Mouse (Mus musculus): Measurements from ENCODE around the gene Kcnj12. TPM values are rescaled to one million over a fixed set of nuclear protein-coding genes. Genes with fewer than 3 reads are reported as not detected.
A peak's percentile ranks its signal among the peaks of the same experiment; 100 is the strongest.

Kcnj12 gene
- polyA plus RNA-seq, 1 experiment, result 5.7 TPM

DNA sequence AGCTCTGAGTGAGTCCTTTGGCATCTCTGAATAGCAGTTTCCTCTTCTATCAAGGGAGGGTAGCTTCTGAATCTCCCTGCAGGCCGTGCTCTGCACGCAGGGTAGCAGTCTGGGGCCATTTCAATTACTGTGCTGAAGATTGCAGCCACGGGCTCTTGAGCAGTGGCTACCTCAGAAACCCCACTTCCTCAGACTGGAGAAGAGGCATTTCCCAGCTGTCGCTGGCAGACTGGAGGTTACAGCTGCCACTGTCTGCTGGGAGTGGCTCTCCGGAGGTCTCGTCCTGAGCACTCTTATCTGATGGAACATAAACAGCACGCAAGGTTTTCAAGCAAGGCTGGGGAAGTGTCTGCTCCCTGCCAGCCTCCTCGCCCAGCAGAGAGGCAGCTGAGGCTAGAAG, 20.2 kb downstream of the Kcnj12 start:
- Histone ChIP-seq H3K4me3 (ENCODE audit: insufficient read depth, low read depth, low read length) (no peak overlapping the region), H3K27ac (ENCODE audit: insufficient read depth, low read depth, low read length) (no peak overlapping the region), H3K4me1 (ENCODE audit: control insufficient read depth, insufficient read depth, low read length) (peaks cover 17% of the 10 kb centered on the region), H3K27me3 (replicated peaks; ENCODE audit: control insufficient read depth, insufficient read depth, low read length) (no peaks in the 10 kb centered on the region), H3K36me3 (ENCODE audit: control insufficient read depth, insufficient read depth, low read length) (no peaks in the 10 kb centered on the region)
- 20% methylated on average over 8 of the region's 8 CpGs for WGBS
- no peak for TF ChIP-seq CTCF (conservative IDR thresholded peaks at IDR 0.05; ENCODE audit: insufficient read depth, insufficient read length, low read depth, low read length)
- no peak for TF ChIP-seq POLR2A (IDR thresholded peaks at IDR 0.05; ENCODE audit: low read depth, low read length)
- DNase-seq, result no peak

DNA sequence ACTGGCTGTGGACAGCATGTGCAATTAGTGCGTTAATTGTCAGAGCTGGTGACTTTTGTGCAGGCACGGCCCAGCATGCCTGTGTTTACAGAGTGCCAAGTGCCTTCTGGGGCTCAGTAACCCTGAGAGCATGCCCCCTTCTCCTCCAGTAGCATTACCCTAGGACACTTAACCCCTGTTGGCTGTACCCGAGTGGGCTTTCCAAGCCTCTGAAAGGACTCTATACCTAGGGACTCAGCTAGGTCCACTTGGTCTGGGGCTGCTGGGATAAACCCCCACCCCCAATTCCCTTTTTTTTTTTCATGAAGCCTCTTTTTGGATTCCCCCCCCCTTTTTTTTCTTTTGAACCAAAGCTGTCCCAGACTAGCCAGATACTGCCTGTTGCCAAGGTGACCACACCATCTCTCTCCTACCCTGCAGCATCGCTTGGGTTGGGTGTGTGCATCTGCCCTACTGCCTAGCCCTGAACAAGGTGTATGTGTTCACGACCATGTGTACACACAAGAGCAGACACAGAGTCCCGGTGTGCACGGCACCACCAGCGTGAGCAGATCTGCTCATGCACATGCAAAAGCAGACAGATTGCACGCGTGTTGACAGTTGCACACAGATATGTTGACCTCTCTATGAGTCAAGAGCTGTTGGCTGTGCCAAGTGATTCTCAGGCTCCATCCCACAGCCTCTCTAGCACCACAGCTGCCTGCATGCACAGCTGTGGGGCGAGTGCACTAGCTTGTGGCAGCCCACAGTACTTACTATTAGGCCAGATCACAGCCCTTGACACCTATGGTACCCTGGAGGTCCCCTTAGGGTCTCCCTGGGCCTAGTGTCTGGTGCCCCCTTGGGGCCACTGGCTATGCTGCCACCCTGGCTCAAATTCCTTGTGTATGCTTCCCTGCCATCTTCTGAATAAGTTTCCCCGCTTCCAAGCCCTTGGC, 21.0 kb downstream of the Kcnj12 start:
- H3K27me3 ChIP-seq (replicated peaks; ENCODE audit: control insufficient read depth, insufficient read depth, low read length), result no peaks in the 10 kb centered on the region
- 77% methylated on average over 12 of the region's 12 CpGs for WGBS
- H3K27ac ChIP-seq (ENCODE audit: insufficient read depth, low read depth, low read length), result no peak overlapping the region
- H3K36me3 ChIP-seq (ENCODE audit: control insufficient read depth, insufficient read depth, low read length), result no peaks in the 10 kb centered on the region
- TF ChIP-seq CTCF (conservative IDR thresholded peaks at IDR 0.05; ENCODE audit: insufficient read depth, insufficient read length, low read depth, low read length), result peak; percentile 38
- TF ChIP-seq POLR2A (IDR thresholded peaks at IDR 0.05; ENCODE audit: low read depth, low read length), result no peak
- peaks cover 17% of the 10 kb centered on the region for H3K4me1 ChIP-seq (ENCODE audit: control insufficient read depth, insufficient read depth, low read length)
- no peak overlapping the region for H3K4me3 ChIP-seq (ENCODE audit: insufficient read depth, low read depth, low read length)
- DNase-seq, result no peak

DNA sequence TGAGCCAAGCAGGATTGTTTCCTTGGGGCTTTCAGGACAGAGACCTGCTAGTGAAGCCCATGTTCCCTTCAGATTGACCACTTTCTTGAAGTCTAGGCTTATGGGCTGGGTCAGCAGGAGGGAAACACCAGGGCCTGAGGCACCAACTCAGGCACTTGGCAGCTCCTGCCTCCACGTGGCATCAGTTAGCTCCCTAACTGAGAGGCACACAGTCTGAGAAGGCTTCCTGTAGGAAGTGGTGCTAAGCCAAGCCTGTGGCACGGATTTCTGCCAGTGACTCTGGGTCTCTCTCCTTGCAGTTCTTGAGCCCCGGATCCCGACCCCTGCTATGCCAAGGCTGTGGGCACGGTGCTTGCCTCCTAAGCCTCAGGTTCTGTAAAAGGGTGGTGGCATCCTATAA, 22.4 kb downstream of the Kcnj12 start:
- Histone ChIP-seq H3K4me1 (ENCODE audit: control insufficient read depth, insufficient read depth, low read length) (peaks cover 17% of the 10 kb centered on the region), H3K36me3 (ENCODE audit: control insufficient read depth, insufficient read depth, low read length) (no peaks in the 10 kb centered on the region), H3K4me3 (ENCODE audit: insufficient read depth, low read depth, low read length) (no peak overlapping the region), H3K27me3 (replicated peaks; ENCODE audit: control insufficient read depth, insufficient read depth, low read length) (no peaks in the 10 kb centered on the region), H3K27ac (ENCODE audit: insufficient read depth, low read depth, low read length) (no peak overlapping the region)
- TF ChIP-seq CTCF (conservative IDR thresholded peaks at IDR 0.05; ENCODE audit: insufficient read depth, insufficient read length, low read depth, low read length), result no peak
- TF ChIP-seq POLR2A (IDR thresholded peaks at IDR 0.05; ENCODE audit: low read depth, low read length), result no peak
- WGBS, result 82% methylated on average over 5 of the region's 5 CpGs
- no peak for DNase-seq

DNA sequence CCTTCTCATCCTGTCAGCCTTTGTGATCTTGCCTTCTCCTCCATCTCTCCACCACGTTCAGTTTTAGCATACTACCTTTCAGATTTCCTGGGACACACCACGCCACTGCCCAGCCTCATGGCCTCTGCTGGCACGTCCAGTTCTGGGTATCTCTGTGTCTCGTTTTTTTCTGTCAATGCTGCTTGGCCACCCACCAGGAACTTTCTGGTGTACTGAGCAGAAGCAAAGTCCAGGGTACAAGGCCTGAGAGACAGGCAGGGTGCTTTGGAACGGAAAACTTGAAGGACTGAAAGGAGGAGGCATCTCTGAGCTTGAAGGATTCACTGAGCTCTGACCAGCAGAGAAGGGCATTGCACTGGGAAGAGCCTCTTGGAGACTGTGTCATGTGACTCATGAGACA, 25.1 kb downstream of the Kcnj12 start:
- H3K27me3 ChIP-seq (replicated peaks; ENCODE audit: control insufficient read depth, insufficient read depth, low read length), result no peaks in the 10 kb centered on the region
- peak; percentile 86 for DNase-seq
- no peaks in the 10 kb centered on the region for H3K36me3 ChIP-seq (ENCODE audit: control insufficient read depth, insufficient read depth, low read length)
- WGBS, result 50% methylated on average over 5 of the region's 5 CpGs
- TF ChIP-seq POLR2A (IDR thresholded peaks at IDR 0.05; ENCODE audit: low read depth, low read length), result no peak
- no peak for TF ChIP-seq CTCF (conservative IDR thresholded peaks at IDR 0.05; ENCODE audit: insufficient read depth, insufficient read length, low read depth, low read length)
- H3K4me3 ChIP-seq (ENCODE audit: insufficient read depth, low read depth, low read length), result no peak overlapping the region
- H3K27ac ChIP-seq (ENCODE audit: insufficient read depth, low read depth, low read length), result peak overlapping the region; percentile 91
- peaks cover 17% of the 10 kb centered on the region for H3K4me1 ChIP-seq (ENCODE audit: control insufficient read depth, insufficient read depth, low read length)

DNA sequence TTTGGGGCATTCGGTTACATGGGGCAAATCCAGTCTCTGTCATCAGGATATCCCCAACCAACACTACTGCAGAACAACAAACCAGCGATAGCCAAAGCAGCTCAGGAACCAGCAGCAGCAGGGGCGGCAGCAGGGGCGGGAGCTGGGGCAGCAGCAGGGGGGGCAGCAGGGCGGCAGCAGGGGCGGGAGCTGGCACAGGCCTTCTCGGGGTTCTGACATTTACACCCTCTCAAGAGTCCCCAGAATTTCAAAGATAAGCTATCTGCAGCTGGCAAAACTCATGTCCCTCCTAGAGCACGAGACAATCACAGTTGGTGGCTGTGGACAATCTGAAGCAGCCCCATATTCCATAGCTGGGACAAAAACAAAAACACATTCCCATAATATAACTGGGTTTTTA, 28.8 kb downstream of the Kcnj12 start:
- peaks cover 12% of the 10 kb centered on the region for H3K4me1 ChIP-seq (ENCODE audit: control insufficient read depth, insufficient read depth, low read length)
- H3K36me3 ChIP-seq (ENCODE audit: control insufficient read depth, insufficient read depth, low read length), result no peaks in the 10 kb centered on the region
- TF ChIP-seq CTCF (conservative IDR thresholded peaks at IDR 0.05; ENCODE audit: insufficient read depth, insufficient read length, low read depth, low read length) (no peak), POLR2A (IDR thresholded peaks at IDR 0.05; ENCODE audit: low read depth, low read length) (no peak)
- DNase-seq, result no peak
- H3K4me3 ChIP-seq (ENCODE audit: insufficient read depth, low read depth, low read length), result no peak overlapping the region
- WGBS, result 60% methylated on average over 8 of the region's 8 CpGs
- no peak overlapping the region for H3K27ac ChIP-seq (ENCODE audit: insufficient read depth, low read depth, low read length)
- no peaks in the 10 kb centered on the region for H3K27me3 ChIP-seq (replicated peaks; ENCODE audit: control insufficient read depth, insufficient read depth, low read length)

DNA sequence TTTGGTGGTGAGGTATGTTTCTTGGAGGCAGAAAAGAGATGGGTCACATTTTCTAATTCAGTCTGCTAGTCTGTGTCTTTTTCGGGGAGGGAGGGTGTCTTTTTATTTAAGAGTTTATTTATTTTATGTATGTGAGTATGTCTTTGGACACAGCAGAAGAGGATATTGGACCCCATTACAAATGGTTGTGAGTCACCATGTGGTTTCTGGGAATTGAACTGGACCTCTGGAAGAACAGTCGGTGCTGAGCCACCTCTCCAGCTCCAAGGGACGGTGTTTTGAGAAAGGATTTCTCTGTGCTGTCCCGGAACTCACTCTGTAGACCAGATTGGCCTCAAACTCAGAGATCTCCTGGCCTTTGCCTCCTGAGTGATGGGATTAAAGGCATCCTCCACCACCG, 34.5 kb downstream of the Kcnj12 start:
- Histone ChIP-seq H3K27me3 (replicated peaks; ENCODE audit: control insufficient read depth, insufficient read depth, low read length) (no peaks in the 10 kb centered on the region), H3K27ac (ENCODE audit: insufficient read depth, low read depth, low read length) (no peak overlapping the region), H3K4me3 (ENCODE audit: insufficient read depth, low read depth, low read length) (no peak overlapping the region), H3K36me3 (ENCODE audit: control insufficient read depth, insufficient read depth, low read length) (no peaks in the 10 kb centered on the region), H3K4me1 (ENCODE audit: control insufficient read depth, insufficient read depth, low read length) (no peaks in the 10 kb centered on the region)
- WGBS, result 58% methylated on average over 5 of the region's 5 CpGs
- no peak for DNase-seq
- TF ChIP-seq CTCF (conservative IDR thresholded peaks at IDR 0.05; ENCODE audit: insufficient read depth, insufficient read length, low read depth, low read length), result no peak
- no peak for TF ChIP-seq POLR2A (IDR thresholded peaks at IDR 0.05; ENCODE audit: low read depth, low read length)

DNA sequence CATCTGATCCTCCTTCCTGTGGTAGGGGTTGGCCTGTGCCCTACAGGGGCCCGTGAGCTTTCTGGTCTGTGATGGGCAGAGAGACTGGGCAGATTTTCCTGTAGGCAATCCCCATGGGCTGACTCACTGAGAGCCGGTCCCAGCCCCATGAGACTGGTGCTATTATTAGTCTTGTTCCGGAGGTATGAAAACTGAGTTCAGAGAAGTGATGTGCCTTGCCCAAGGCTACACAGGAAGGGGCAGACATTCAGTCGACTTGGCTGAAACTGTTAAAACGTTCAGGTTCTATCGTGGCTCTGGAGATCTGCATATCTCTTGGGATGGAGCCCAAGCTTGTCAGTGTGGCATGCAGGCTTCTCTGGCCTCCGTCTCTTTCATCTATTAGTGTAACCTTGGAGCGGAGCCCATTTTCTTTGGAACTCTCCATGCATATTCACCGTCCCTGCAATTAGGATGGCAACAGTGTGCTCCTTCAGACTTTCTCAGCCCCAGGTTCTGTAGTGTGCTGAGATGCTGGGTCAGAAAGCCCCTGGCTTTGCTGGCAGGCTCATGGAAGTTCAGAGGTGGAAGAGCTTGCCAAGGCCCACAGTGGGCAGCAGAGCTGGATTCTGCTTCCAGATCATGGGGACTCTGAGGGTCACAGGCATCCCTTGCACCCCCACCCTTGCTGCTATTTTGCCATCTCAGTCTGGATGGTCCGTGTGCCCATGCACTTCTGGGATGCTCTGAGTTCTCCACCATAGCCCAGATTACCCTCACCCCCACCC, 37.5 kb downstream of the Kcnj12 start:
- TF ChIP-seq CTCF (conservative IDR thresholded peaks at IDR 0.05; ENCODE audit: insufficient read depth, insufficient read length, low read depth, low read length) (no peak), POLR2A (IDR thresholded peaks at IDR 0.05; ENCODE audit: low read depth, low read length) (no peak)
- 63% methylated on average over 10 of the region's 10 CpGs for WGBS
- no peaks in the 10 kb centered on the region for H3K27me3 ChIP-seq (replicated peaks; ENCODE audit: control insufficient read depth, insufficient read depth, low read length)
- no peak overlapping the region for H3K4me3 ChIP-seq (ENCODE audit: insufficient read depth, low read depth, low read length)
- H3K27ac ChIP-seq (ENCODE audit: insufficient read depth, low read depth, low read length), result no peak overlapping the region
- no peaks in the 10 kb centered on the region for H3K36me3 ChIP-seq (ENCODE audit: control insufficient read depth, insufficient read depth, low read length)
- DNase-seq, result no peak
- no peaks in the 10 kb centered on the region for H3K4me1 ChIP-seq (ENCODE audit: control insufficient read depth, insufficient read depth, low read length)
